Mouse (Mus musculus) naive thymus-derived CD4-positive, alpha-beta T cell, adult 2 months (primary cell): ENCODE data around the gene Samhd1.

Experiments
- DNase-seq: peaks from one replicate; pipeline ENCODE4 v3.0.0-alpha.2; 2011; ENCODE audit warnings: low read depth

Gene Samhd1

GRCm38 (mm10) chr2:157072316-157072990 is 62.6 kb downstream of the Samhd1 start:
- no peak for DNase-seq

- no peak for DNase-seq
Measured at GRCm38 (mm10) chr2:157071556-157071955, 63.5 kb downstream of the Samhd1 start.

- DNase-seq, result no peak
Measured at GRCm38 (mm10) chr2:157070365-157070764, 64.7 kb downstream of the Samhd1 start.

DNA sequence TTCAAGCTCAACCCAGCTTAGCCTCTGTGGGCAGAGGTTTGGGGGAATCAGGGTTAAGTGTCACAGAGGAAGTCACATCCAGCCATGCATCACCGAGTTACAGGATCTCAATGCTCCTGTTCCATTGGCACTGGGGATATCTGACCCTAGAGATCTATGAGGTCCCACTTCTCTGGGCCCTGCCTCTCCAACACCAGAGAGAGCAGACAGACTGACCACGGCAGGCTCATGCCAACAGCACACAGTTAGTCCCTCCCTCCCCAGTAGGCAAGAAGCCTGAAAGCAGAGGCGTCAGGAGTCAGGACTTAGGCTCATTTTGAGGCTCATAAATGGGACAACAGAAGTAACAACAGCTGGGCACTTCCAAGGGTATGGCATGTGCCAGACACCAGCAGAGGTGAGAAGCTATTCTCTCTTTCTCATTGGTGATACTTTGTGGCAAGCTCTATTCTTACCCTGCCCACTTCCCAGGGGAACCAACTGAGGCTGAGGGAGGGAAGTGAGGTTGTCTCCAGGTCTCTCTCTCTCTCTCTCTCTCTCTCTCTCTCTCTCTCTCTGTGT is 65.2 kb downstream of the Samhd1 start:
- no peak for DNase-seq

DNA sequence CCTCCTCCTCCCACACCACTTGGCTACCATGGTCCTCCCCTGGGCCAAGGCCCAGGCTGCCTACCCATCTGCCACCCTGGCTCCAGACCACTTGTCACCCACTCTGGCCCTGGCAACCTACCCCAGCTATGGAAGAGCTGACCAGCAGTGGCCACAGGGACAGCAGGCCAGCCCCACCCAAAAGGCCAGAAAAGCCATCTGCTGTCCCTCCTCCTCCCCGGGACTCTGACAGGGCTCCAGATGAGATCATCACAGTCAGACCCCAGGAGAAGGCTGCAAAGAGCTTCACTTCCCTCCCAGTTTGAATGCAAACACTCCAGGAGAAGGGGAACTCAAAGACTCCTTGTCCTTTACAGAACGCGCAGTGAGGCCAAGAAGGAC is 65.7 kb downstream of the Samhd1 start:
- no peak for DNase-seq

DNA sequence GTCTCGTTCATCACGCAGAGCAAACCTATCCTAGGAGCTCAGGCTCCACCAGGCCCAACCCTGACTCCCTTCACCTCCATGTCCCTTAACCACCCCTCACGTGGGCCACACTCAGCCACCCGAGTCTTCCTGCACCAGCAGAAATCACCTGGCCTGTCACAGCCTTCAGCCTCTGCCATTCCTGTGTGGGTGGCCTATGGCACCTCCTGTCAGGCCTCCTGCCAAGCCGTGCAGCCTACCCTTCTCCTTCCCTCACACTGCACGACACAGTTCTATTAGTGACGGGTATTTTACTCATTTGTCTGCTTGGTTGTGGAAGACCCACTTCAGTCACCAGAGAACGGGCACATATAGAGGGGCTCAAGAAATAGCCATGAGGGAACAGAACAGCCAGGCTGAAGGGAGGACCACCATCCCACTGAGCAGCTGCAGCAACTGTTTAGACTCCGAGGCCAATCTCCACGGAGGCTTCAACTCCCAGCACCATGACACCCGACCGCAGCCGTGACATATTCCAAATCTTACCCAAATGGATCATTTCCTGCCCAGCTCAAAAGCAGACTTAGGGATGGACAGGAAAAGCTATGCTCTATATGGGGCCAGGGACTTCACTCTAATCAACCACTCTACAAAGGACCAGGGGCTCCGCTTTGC is 66.2 kb downstream of the Samhd1 start:
- no peak for DNase-seq

GRCm38 (mm10) chr2:157066731-157067430 is 68.2 kb downstream of the Samhd1 start:
- no peak for DNase-seq

DNA sequence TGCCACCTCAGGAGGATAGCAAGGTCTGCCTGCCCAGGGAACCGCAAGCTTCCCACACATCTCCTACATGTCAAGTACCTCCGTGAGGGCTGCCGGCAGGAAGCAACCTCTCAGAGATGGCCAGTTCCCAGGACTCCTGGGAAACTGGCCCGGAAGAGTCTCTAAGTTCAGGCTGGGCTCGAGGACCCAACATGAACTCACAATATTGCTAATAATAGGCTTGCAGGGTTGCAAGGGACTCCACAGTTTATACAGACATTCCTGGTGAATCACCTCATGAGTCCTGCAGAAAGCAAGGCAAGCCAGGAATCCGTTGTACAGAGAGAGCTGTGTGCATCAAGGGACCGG is 69.2 kb downstream of the Samhd1 start:
- DNase-seq, result no peak

DNA sequence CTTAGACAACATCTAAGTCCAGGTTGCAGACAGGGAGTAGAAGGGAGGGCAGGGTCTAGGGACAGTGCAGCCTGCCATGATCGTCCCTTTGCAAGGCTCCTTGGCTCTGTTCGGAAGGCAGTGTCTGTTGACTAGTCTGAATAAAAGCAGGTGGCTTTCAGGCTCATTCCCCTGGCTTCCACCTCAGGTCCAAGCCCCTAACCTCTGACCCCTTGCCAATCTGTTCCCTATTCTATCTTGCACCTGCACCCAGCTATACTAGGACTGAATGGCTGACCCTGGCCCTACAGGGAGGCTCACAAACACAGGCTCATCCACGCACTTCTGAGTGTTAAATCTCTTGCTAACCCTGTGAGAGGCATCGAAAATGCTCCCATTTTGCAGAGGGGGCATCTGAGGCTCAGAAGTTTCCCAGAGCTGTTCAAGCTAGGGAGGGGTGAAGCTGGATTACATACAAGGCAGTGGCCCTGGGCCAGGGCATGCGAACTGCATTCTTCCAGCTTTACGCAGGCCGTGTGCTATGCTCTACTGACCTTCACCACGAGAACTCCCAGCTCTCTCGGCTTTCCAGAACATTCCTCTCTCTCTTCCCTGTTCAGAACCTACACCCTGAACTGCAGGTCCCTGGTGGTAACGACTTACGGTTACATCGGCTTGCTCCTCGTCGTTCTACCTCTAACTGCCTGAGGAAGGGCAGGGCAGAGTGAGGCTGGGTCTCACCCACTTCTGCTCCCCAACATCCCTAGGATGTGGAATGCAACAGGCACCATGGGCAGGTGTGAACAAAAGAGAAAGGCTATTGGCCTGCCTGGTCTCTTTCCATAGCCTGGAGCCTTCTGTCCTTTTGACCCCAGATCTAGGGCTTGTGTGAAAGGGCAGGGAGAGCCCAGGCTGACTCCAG is 69.8 kb downstream of the Samhd1 start:
- no peak for DNase-seq

- no peak for DNase-seq
Measured at GRCm38 (mm10) chr2:157064136-157064535, 70.9 kb downstream of the Samhd1 start.

- no peak for DNase-seq
Measured at GRCm38 (mm10) chr2:157063241-157063700, 71.8 kb downstream of the Samhd1 start.

GRCm38 (mm10) chr2:157060557-157061305 is 74.3 kb downstream of the Samhd1 start:
- no peak for DNase-seq

- no peak for DNase-seq
Measured at GRCm38 (mm10) chr2:157060037-157060436, 75.0 kb downstream of the Samhd1 start.

DNA sequence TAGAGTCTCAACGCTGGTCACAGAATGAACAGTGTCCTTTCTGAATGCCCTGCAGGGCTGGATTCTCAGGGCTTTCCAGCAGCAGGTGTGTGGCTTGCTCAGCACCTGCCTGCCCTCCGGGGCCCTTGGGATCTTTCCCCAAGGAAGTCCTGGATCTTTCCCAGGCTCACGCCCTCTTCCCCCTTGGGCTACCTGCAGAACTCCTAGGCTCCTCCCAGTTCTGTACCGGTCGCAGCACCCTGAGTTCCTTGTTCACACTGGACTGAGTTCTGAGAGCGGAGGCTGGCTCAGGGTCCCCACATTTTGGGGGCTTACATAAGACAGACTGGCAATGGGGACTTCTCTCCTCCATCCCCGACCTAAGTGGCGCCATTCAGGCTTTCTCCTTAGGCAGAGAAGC is 75.9 kb downstream of the Samhd1 start:
- DNase-seq, result no peak

GRCm38 (mm10) chr2:157058342-157058998 is 76.6 kb downstream of the Samhd1 start:
- DNase-seq, result no peak

DNA sequence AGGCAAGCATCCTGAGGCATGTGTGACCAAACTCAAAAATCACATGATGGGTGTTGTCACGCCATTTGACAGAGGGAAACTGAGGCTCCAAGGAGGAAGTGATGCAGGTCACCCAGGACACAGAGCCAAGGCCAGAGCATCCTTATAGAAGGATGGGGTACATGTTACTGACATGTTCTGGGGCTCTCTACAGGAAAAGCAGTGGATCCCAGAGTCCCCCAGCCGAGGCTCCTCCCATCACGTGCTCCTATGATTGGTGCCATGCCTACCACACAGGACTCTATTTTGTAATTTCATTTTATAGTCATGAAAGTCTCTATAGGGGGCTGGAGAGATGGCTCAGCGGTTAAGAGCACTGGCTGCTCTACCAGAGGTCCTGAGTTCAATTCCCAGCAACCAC is 77.3 kb downstream of the Samhd1 start:
- DNase-seq, result no peak

- DNase-seq, result no peak
Measured at GRCm38 (mm10) chr2:157057186-157057585, 77.9 kb downstream of the Samhd1 start.

DNA sequence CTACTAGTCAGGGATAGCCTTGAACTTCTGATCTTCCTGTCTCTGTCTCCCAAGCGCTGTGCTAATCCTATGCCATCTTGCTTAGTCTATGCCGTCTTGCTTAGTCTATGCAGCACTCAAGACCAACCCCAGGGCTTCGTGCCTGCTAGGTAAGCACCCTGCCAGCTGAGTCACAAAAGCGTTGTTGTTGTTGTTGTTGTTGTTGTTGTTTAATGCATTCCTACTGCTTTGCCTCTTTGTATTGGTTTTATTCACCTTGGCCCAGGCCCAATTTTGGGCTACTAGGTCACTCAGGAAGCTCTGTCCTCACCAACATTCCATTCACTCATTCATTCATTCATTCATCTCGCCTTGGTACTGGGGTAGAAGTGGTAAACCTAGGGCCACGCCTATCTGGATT is 79.3 kb downstream of the Samhd1 start:
- DNase-seq, result no peak

GRCm38 (mm10) chr2:157054816-157055215 is 80.2 kb downstream of the Samhd1 start:
- DNase-seq, result no peak

- no peak for DNase-seq
Measured at GRCm38 (mm10) chr2:157054297-157054696, 80.8 kb downstream of the Samhd1 start.

DNA sequence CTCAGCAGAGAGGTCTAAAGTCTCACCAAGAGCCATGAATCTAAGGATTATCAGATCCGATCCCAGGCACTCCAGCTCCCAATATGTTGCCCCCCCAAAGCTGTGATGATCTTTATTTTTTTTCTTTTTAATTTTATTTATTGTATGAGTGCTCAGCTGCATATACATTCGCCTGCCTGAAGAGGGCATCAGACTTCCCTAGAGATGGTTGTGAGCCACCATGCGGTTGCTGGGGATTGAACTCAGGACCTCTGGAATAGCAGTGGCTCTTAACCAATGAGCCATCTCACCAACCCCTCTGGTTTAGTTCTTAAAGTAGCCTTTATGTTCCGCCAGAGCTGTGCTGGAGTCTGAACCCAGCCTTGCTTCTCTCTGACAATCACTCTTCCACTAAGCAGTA is 81.3 kb downstream of the Samhd1 start:
- DNase-seq, result no peak
